Mouse (Mus musculus) E14TG2a.4 (cell line): ENCODE results near the gene Epop.
A peak's percentile ranks its signal among the peaks of the same experiment; 100 is the strongest.
"Not testable (repeated sequence)": the region's sequence is repeated elsewhere in the genome, so short reads cannot be mapped to it uniquely, and the experiment has no call there.

ENCODE experiments used
- H3K27me3 ChIP-seq: 2 replicates; pipeline ENCODE4 v1.6.1; 2014; ENCODE audit warnings: low read length, control low read depth; ENCODE audit not compliant: insufficient read depth
- H3K36me3 ChIP-seq: 2 replicates; pipeline ENCODE4 v1.6.1; 2014; ENCODE audit warnings: low read length, control low read depth; ENCODE audit not compliant: insufficient read depth
- H3K4me1 ChIP-seq: replicated peaks from 2 replicates; pipeline ENCODE4 v1.6.1; 2014; ENCODE audit warnings: low read depth, low read length, control low read depth
- H3K4me3 ChIP-seq: replicated peaks from 2 replicates; pipeline ENCODE4 v1.5.1; 2014; ENCODE audit warnings: mild to moderate bottlenecking, low read length
- H3K9me3 ChIP-seq: 2 replicates; pipeline ENCODE4 v1.6.1; 2014; ENCODE audit warnings: low read length, control low read depth
- CTCF ChIP-seq: conservative IDR thresholded peaks from 2 replicates; pipeline ENCODE4 v1.5.1; 2014; ENCODE audit warnings: low read length
- NANOG ChIP-seq: IDR thresholded peaks from 2 replicates; pipeline ENCODE4 v1.6.1; 2014; ENCODE audit warnings: borderline replicate concordance, low read length, mixed read lengths
- POU5F1 ChIP-seq: IDR thresholded peaks from 2 replicates; pipeline ENCODE4 v1.6.1; 2014; ENCODE audit warnings: low read length, borderline replicate concordance

The Epop gene

GRCm38 (mm10) chr11:97662893-97663527 is 33.5 kb upstream of the Epop start, which contains the start of gene Mllt6:
TSS of gene Mllt6 (plus strand) at chr11:97663414.
- peaks cover 42% of the 10 kb centered on the region for H3K36me3 ChIP-seq
- H3K4me1 ChIP-seq, result peaks cover 60% of the 10 kb centered on the region
- TF ChIP-seq CTCF (no peak), POU5F1 (no peak), NANOG (no peak)
- H3K9me3 ChIP-seq, result no peaks in the 10 kb centered on the region
- no peaks in the 10 kb centered on the region for H3K27me3 ChIP-seq
- peak within 1 kb of the TSS; percentile 94 for H3K4me3 ChIP-seq

- Histone ChIP-seq H3K4me3 (peak overlapping the region; percentile 94), H3K27me3 (no peaks in the 10 kb centered on the region), H3K9me3 (no peaks in the 10 kb centered on the region), H3K4me1 (peaks cover 59% of the 10 kb centered on the region), H3K36me3 (peaks cover 36% of the 10 kb centered on the region)
- no peak for TF ChIP-seq POU5F1
- no peak for TF ChIP-seq CTCF
- TF ChIP-seq NANOG, result peak; percentile 85
Measured at GRCm38 (mm10) chr11:97662207-97662892, 32.8 kb upstream of the Epop start.

GRCm38 (mm10) chr11:97661648-97662133 is 32.2 kb upstream of the Epop start:
- TF ChIP-seq NANOG (no peak), POU5F1 (no peak), CTCF (no peak)
- Histone ChIP-seq H3K4me1 (peaks cover 59% of the 10 kb centered on the region), H3K36me3 (peaks cover 30% of the 10 kb centered on the region), H3K4me3 (peak overlapping the region; percentile 94), H3K27me3 (no peaks in the 10 kb centered on the region), H3K9me3 (no peaks in the 10 kb centered on the region)

DNA sequence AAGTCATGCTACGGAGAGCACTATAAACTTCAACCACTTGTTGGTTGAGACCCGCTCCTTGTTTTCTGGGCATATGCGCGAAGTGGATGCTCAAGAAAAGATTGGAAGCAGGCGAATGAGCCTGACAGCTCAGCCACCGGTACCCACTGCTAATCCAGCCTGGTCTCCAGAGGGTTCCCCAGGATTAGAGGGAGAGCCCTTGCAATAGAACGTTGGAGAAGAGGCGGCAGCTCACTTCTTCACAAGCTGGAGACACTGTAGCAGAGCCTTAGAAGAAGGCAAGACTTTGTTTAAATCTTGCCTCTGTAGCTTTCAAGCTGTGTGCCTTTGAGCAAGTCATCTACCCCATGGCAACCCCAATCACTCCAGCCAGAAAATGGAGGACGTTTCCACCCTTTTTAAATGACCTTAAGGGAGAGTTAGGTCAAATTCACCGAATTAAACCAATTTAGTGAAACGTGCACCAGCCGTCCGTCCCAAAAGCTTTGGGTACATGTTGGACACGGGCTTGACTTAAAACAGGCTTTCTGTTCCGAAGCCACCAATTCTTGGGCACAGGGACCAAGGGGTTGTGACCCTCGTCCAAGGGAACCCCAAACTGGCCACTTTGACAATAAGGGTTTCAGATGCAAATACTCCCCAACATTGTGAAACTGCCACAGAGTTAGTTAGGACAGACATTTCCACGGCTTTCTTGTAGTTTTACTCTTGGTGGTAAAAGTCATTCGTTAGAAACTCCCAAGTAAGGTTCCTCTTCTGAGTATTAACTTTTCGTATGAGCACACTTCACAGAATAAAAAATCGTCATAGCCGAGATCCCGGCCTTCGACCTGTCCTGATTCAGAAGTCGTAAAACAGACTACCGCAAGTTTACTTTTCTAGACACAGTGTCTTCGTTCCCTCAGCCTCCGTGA is 31.5 kb upstream of the Epop start:
- no peaks in the 10 kb centered on the region for H3K9me3 ChIP-seq
- H3K36me3 ChIP-seq, result peaks cover 28% of the 10 kb centered on the region
- H3K4me1 ChIP-seq, result peaks cover 59% of the 10 kb centered on the region
- TF ChIP-seq CTCF, result no peak
- no peak for TF ChIP-seq POU5F1
- TF ChIP-seq NANOG, result no peak
- no peaks in the 10 kb centered on the region for H3K27me3 ChIP-seq
- peak overlapping the region; percentile 94 for H3K4me3 ChIP-seq

- peaks cover 59% of the 10 kb centered on the region for H3K4me1 ChIP-seq
- no peaks in the 10 kb centered on the region for H3K27me3 ChIP-seq
- TF ChIP-seq CTCF (no peak), POU5F1 (no peak), NANOG (no peak)
- H3K36me3 ChIP-seq, result peaks cover 28% of the 10 kb centered on the region
- peak overlapping the region; percentile 94 for H3K4me3 ChIP-seq
- H3K9me3 ChIP-seq, result no peaks in the 10 kb centered on the region
Measured at GRCm38 (mm10) chr11:97659990-97660714, 30.6 kb upstream of the Epop start.

GRCm38 (mm10) chr11:97659267-97659989 is 29.9 kb upstream of the Epop start:
- no peak for TF ChIP-seq POU5F1
- TF ChIP-seq CTCF, result no peak
- no peak for TF ChIP-seq NANOG
- Histone ChIP-seq H3K27me3 (no peaks in the 10 kb centered on the region), H3K36me3 (peaks cover 33% of the 10 kb centered on the region), H3K4me1 (peaks cover 61% of the 10 kb centered on the region), H3K4me3 (peak overlapping the region; percentile 94), H3K9me3 (no peaks in the 10 kb centered on the region)

- Histone ChIP-seq H3K36me3 (peaks cover 40% of the 10 kb centered on the region), H3K4me1 (peaks cover 67% of the 10 kb centered on the region), H3K9me3 (no peaks in the 10 kb centered on the region), H3K27me3 (no peaks in the 10 kb centered on the region), H3K4me3 (peak overlapping the region; percentile 94)
- TF ChIP-seq NANOG (no peak), POU5F1 (no peak), CTCF (no peak)
Measured at GRCm38 (mm10) chr11:97658751-97659266, 29.3 kb upstream of the Epop start.

DNA sequence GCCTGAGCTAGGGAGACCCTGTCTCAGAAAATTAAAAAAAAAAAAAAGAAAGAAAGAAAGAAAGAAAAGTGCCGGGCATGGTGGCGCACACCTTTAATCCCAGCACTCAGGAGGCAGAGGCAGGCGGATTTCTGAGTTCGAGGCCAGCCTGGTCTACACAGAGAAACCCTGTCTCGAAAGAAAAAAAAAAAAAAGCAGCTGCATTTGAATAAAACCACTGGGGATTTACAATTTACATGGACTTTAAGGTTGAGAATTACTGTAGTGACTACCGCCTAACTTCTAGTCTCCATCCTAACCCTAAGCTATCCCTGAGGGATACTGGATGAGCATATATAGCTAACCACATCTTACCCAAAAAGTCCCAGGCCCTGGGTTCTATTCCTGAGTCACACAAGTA is 28.5 kb upstream of the Epop start:
- not testable (repeated sequence) for H3K9me3 ChIP-seq, H3K27me3 ChIP-seq
- Histone ChIP-seq H3K4me1 (peaks cover 73% of the 10 kb centered on the region), H3K36me3 (peaks cover 43% of the 10 kb centered on the region), H3K4me3 (peak overlapping the region; percentile 94)
